ENCODE assay signal across 16 mouse cellular contexts in genomic region chr16:40710068-40710467, GRCm38 (mm10).
DNase-seq lines count a peak whose midpoint lies in the region; ATAC-seq lines count a peak whose summit lies in the region.
"Had no signal": no experiment of that assay in that cellular context is flagged by ENCODE, and none has a peak within 500 bp of the region (broad histone marks: within the 10 kb centered on the region; RNA-seq: fewer than 3 reads in every experiment).

No protein-coding gene starts in this region.

- H3K9ac ChIP-seq in midbrain, embryonic 11.5 days (ENCODE audit: low read length), result no peak overlapping the region
- no peak overlapping the region for H3K9ac ChIP-seq in hindbrain, embryonic 12.5 days
- no peak overlapping the region for H3K9ac ChIP-seq in liver, embryonic 15.5 days
- H3K9ac ChIP-seq: limb, embryonic 13.5 days; stomach, embryonic 15.5 days had no signal

- H3K36me3 ChIP-seq in midbrain, embryonic 11.5 days (ENCODE audit: control insufficient read depth, insufficient read depth, low read length), result no peaks in the 10 kb centered on the region
- H3K36me3 ChIP-seq in midbrain, embryonic 10.5 days, result no peaks in the 10 kb centered on the region
- H3K36me3 ChIP-seq in hindbrain, embryonic 12.5 days, result no peaks in the 10 kb centered on the region
- no peaks in the 10 kb centered on the region for H3K36me3 ChIP-seq in liver, embryonic 15.5 days (replicated peaks)
- H3K36me3 ChIP-seq: G1E; limb, embryonic 13.5 days; stomach, embryonic 15.5 days had no signal

- ATAC-seq in midbrain, embryonic 11.5 days (ENCODE audit: low FRiP score), result peak; percentile 78
- ATAC-seq in hindbrain, embryonic 12.5 days (ENCODE audit: low FRiP score), result peak; percentile 90
- ATAC-seq in liver, embryonic 15.5 days (ENCODE audit: insufficient read depth), result peak; percentile 47; the same call in 1 of the 2 replicates

- no peaks in the 10 kb centered on the region for H3K9me3 ChIP-seq in midbrain, embryonic 11.5 days (ENCODE audit: control insufficient read depth, low read length)
- H3K9me3 ChIP-seq in midbrain, embryonic 10.5 days (replicated peaks), result no peaks in the 10 kb centered on the region
- H3K9me3 ChIP-seq in hindbrain, embryonic 12.5 days (replicated peaks), result no peaks in the 10 kb centered on the region
- H3K9me3 ChIP-seq in liver, embryonic 15.5 days (replicated peaks), result no peaks in the 10 kb centered on the region
- H3K9me3 ChIP-seq: limb, embryonic 13.5 days; stomach, embryonic 15.5 days had no signal

- no peak overlapping the region for H3K4me2 ChIP-seq in midbrain, embryonic 11.5 days
- H3K4me2 ChIP-seq in hindbrain, embryonic 12.5 days (replicated peaks), result no peak overlapping the region
- peak overlapping the region; percentile 23; the same call in 1 of the 2 replicates for H3K4me2 ChIP-seq in liver, embryonic 15.5 days
- H3K4me2 ChIP-seq: limb, embryonic 13.5 days; stomach, embryonic 15.5 days had no signal

- DNase-seq in midbrain, embryonic 11.5 days (ENCODE audit: low spot score, missing footprints), result no peak
- no peak for DNase-seq in midbrain, embryonic 10.5 days (ENCODE audit: low spot score)
- DNase-seq in retina, embryonic 14.5 days (ENCODE audit: low spot score), result peak; percentile 62
- no peak for DNase-seq in right cerebral cortex, postnatal 25 days
- DNase-seq in adrenal gland, adult 2 months, result no peak
- DNase-seq in gastrocnemius, adult 8-10 months (ENCODE audit: low spot score in 2 of 2), result no peak
- DNase-seq: adrenal gland, postnatal 36 days; cerebellum, postnatal 25 days; heart, postnatal 14 days; kidney, adult 18-20 months had no signal

- no peaks in the 10 kb centered on the region for H3K4me1 ChIP-seq in midbrain, embryonic 11.5 days (ENCODE audit: control insufficient read depth, insufficient read depth, low read length)
- H3K4me1 ChIP-seq in midbrain, embryonic 10.5 days, result no peaks in the 10 kb centered on the region
- H3K4me1 ChIP-seq in hindbrain, embryonic 12.5 days, result no peaks in the 10 kb centered on the region; the same call in 1 of the 2 replicates
- H3K4me1 ChIP-seq in liver, embryonic 15.5 days (replicated peaks), result no peaks in the 10 kb centered on the region
- H3K4me1 ChIP-seq: limb, embryonic 13.5 days; stomach, embryonic 15.5 days had no signal

- no peak overlapping the region for H3K4me3 ChIP-seq in midbrain, embryonic 11.5 days (ENCODE audit: low read depth, low read length)
- no peak overlapping the region for H3K4me3 ChIP-seq in midbrain, embryonic 10.5 days
- H3K4me3 ChIP-seq in hindbrain, embryonic 12.5 days, result no peak overlapping the region
- H3K4me3 ChIP-seq in liver, embryonic 15.5 days (replicated peaks), result no peak overlapping the region
- H3K4me3 ChIP-seq: erythroblast, embryonic 14.5 days; limb, embryonic 13.5 days; stomach, embryonic 15.5 days had no signal

- WGBS in midbrain, embryonic 11.5 days, result 67% methylated on average over 3 of the region's 3 CpGs
- WGBS in midbrain, embryonic 10.5 days, result 82% methylated on average over 3 of the region's 3 CpGs
- WGBS in hindbrain, embryonic 12.5 days, result 62% methylated on average over 3 of the region's 3 CpGs
- 44% methylated on average over 3 of the region's 3 CpGs for WGBS in liver, embryonic 15.5 days (ENCODE audit: insufficient replicate concordance)

- no peaks in the 10 kb centered on the region for H3K27me3 ChIP-seq in midbrain, embryonic 11.5 days (ENCODE audit: control insufficient read depth, insufficient read depth, low read length)
- H3K27me3 ChIP-seq in midbrain, embryonic 10.5 days (ENCODE audit: low read depth, poor library complexity, severe bottlenecking), result no peaks in the 10 kb centered on the region
- H3K27me3 ChIP-seq in hindbrain, embryonic 12.5 days, result no peaks in the 10 kb centered on the region
- H3K27me3 ChIP-seq in liver, embryonic 15.5 days, result no peaks in the 10 kb centered on the region
- H3K27me3 ChIP-seq: limb, embryonic 13.5 days; stomach, embryonic 15.5 days had no signal

- H3K27ac ChIP-seq in midbrain, embryonic 11.5 days (ENCODE audit: low read depth, low read length), result no peak overlapping the region
- H3K27ac ChIP-seq in midbrain, embryonic 10.5 days (replicated peaks), result no peak overlapping the region
- no peak overlapping the region; the same call in 1 of the 2 replicates for H3K27ac ChIP-seq in hindbrain, embryonic 12.5 days
- peak overlapping the region; percentile 33; the same call in 1 of the 2 replicates for H3K27ac ChIP-seq in liver, embryonic 15.5 days (replicated peaks)
- H3K27ac ChIP-seq: limb, embryonic 13.5 days; stomach, embryonic 15.5 days had no signal
